Mouse (Mus musculus) heart, embryonic 12.5 days (tissue): Measurements from ENCODE around the gene Gm12184. TPM values are rescaled to one million over a fixed set of nuclear protein-coding genes. Genes with fewer than 3 reads are reported as not detected.

Experiments used
- ATAC-seq: fragments of 200-750 bp; cut with Nextera tagmentation; 2 replicates; pipeline ENCODE4 v1.8.0; 2017; ENCODE audit warnings: moderate TSS enrichment, moderate library complexity; ENCODE audit not compliant: insufficient number of reproducible peaks, low FRiP score
- H3K27ac ChIP-seq: fragments of 300-500 bp; sonication (generic); 2 replicates; pipeline ENCODE4 v1.5.1; 2016; ENCODE audit warnings: mild to moderate bottlenecking, moderate library complexity; ENCODE audit not compliant: poor library complexity, severe bottlenecking
- H3K27me3 ChIP-seq: fragments of 300-500 bp; sonication (generic); replicated peaks from 2 replicates; pipeline ENCODE4 v1.6.1; 2016; ENCODE audit warnings: mild to moderate bottlenecking, moderate library complexity
- H3K36me3 ChIP-seq: fragments of 300-500 bp; sonication (generic); 2 replicates; pipeline ENCODE4 v1.6.1; 2016; ENCODE audit warnings: mild to moderate bottlenecking, moderate library complexity
- H3K4me1 ChIP-seq: fragments of 300-500 bp; sonication (generic); replicated peaks from 2 replicates; pipeline ENCODE4 v1.6.1; 2016; ENCODE audit warnings: mild to moderate bottlenecking
- H3K4me2 ChIP-seq: fragments of 300-500 bp; sonication (generic); 2 replicates; pipeline ENCODE4 v1.6.1; 2016; ENCODE audit warnings: mild to moderate bottlenecking, moderate library complexity
- H3K4me3 ChIP-seq: fragments of 300-500 bp; sonication (generic); 2 replicates; pipeline ENCODE4 v1.5.1; 2016; ENCODE audit warnings: mild to moderate bottlenecking
- H3K9ac ChIP-seq: fragments of 300-500 bp; sonication (generic); 2 replicates; pipeline ENCODE4 v1.6.1; 2016; ENCODE audit warnings: mild to moderate bottlenecking, moderate library complexity
- H3K9me3 ChIP-seq: fragments of 300-500 bp; sonication (generic); replicated peaks from 2 replicates; pipeline ENCODE4 v1.6.1; 2016; ENCODE audit warnings: mild to moderate bottlenecking, moderate library complexity
- WGBS: fragments of 180-500 bp; shearing (Covaris S2); methylation state at CpG from one replicate; pipeline ENCODE4 v1.1.7; 2016; 5-methylcytosine and 5-hydroxymethylcytosine counted together
- polyA plus RNA-seq: library from polyadenylated mRNA; unstranded; fragments of >200 nt; fragmentation: Nextera tagmentation; extraction: Ambion mirVana; gene quantifications from 2 replicates; pipeline ENCODE4 v1.2.1, GENCODE M21; 2016

Gene Gm12184
- polyA plus RNA-seq, 1 experiment from 2014 or later: 5.3 TPM

DNA sequence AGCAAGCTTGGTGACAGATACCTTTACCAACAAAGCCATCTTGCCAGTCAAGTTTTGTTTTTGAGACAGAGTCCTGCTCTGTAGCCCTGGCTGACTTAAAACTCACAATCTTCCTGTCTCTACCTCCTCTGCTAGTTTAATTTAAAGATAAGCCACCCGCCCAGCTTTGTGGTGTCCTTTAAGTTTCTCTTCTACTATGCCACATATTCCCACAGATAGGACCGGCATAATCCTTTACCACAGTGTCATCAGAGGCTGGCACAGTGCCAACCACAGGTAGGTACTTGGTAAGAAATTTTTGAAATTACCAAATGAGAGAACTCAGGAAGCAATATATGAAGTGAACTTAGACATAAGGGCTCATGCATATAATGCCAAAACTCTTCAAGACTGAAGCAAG is 16.3 kb downstream of the Gm12184 start:
- H3K36me3 ChIP-seq: peaks cover 76% of the 10 kb centered on the region

DNA sequence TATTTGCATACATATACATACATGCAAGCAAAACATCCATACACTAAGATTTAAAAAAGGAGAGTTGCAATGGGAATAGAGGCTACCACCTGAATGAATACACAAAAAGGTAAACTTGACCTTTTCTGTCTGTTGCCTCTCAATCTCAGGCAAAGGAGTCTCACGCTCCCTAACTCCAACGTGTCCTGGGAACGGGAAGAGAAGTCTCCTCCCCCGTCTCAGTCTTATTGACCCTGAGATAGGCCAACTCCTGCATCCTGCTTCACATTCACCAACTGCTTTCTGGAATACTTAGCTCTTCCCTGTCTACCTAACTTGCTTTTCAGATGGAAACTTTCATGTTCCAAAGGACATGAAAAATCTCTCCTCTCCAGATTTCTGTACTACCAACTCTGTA is 17.0 kb downstream of the Gm12184 start:
- no peak overlapping the region for H3K4me3 ChIP-seq
- H3K36me3 ChIP-seq: peaks cover 82% of the 10 kb centered on the region
- WGBS: 57% methylated on average over 4 of the region's 4 CpGs
- ATAC-seq: no peak
- H3K9me3 ChIP-seq: no peaks in the 10 kb centered on the region
- no peak overlapping the region for H3K27ac ChIP-seq
- no peak overlapping the region for H3K9ac ChIP-seq
- peaks cover 11% of the 10 kb centered on the region for H3K4me1 ChIP-seq
- no peaks in the 10 kb centered on the region for H3K27me3 ChIP-seq
- no peak overlapping the region for H3K4me2 ChIP-seq

More for the DNA sequence above, 16.3 kb downstream of the Gm12184 start:
- peaks cover 11% of the 10 kb centered on the region for H3K4me1 ChIP-seq
- no peak overlapping the region for H3K27ac ChIP-seq
- no peaks in the 10 kb centered on the region for H3K27me3 ChIP-seq
- no peak overlapping the region for H3K4me2 ChIP-seq
- WGBS: 77% methylated on average over 2 of the region's 2 CpGs
- no peak overlapping the region for H3K9ac ChIP-seq
- no peak for ATAC-seq
- no peaks in the 10 kb centered on the region for H3K9me3 ChIP-seq
- H3K4me3 ChIP-seq: no peak overlapping the region

DNA sequence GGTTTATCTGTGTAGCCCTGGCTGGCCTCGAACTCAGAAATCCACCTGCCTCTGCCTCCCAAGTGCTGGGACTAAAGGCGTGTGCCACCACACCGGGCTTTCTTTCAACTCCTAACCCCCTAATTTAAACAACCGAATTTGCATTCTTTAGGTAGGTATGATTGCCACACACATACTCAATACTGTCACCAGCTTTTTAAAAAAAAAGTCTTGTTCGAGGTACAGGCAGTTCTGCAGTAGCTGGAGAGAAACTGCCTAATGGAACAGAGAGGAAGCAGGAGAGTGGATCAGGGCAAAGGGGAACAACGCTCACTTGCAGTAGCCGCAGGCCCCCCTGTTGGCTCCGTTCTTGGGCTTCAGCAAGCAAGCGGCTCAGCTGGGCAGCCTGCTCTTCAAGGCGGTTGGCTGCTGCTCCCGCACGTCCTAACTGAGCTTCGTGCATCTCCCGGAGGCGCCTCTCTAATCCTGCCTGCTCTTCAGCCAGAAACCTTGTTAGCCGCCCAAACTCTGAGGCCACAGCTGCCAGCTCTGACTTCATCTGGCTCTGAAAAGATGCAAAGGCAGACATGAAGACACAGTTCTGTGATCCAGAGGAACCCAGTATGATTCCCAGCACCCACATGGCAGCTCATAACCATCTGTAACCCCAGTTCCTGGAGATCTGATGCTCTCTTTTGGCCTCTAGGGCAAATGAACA is 17.6 kb downstream of the Gm12184 start:
- ATAC-seq: no peak
- Histone ChIP-seq H3K9me3 (no peaks in the 10 kb centered on the region), H3K27me3 (no peaks in the 10 kb centered on the region), H3K27ac (no peak overlapping the region), H3K9ac (no peak overlapping the region), H3K4me2 (no peak overlapping the region), H3K4me3 (no peak overlapping the region), H3K36me3 (peaks cover 87% of the 10 kb centered on the region), H3K4me1 (peaks cover 7% of the 10 kb centered on the region; the same call in 1 of the 2 replicates)
- WGBS: 66% methylated on average over 16 of the region's 16 CpGs

DNA sequence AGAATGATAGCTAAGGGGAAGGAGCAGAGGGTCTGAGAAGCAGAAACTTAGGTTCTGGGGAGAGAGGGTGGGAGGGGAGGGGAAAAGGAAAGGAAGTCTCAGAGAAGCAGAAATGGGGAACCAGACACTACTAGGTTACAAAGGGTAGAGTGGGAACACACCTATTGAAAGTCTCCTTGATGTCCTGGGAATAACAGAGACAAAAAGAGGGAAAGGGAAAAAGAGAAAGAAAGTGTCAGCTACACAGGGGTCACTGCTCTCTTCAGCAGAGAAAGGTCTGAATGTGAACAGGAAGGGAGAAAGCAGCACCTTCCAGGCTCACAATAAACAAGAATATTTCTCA is 18.2 kb downstream of the Gm12184 start:
- H3K4me3 ChIP-seq: no peak overlapping the region
- peaks cover 7% of the 10 kb centered on the region; the same call in 1 of the 2 replicates for H3K4me1 ChIP-seq
- no peak overlapping the region for H3K4me2 ChIP-seq
- H3K9me3 ChIP-seq: no peaks in the 10 kb centered on the region
- ATAC-seq: no peak
- H3K27me3 ChIP-seq: no peaks in the 10 kb centered on the region
- H3K27ac ChIP-seq: no peak overlapping the region
- H3K9ac ChIP-seq: no peak overlapping the region
- H3K36me3 ChIP-seq: peaks cover 94% of the 10 kb centered on the region

DNA sequence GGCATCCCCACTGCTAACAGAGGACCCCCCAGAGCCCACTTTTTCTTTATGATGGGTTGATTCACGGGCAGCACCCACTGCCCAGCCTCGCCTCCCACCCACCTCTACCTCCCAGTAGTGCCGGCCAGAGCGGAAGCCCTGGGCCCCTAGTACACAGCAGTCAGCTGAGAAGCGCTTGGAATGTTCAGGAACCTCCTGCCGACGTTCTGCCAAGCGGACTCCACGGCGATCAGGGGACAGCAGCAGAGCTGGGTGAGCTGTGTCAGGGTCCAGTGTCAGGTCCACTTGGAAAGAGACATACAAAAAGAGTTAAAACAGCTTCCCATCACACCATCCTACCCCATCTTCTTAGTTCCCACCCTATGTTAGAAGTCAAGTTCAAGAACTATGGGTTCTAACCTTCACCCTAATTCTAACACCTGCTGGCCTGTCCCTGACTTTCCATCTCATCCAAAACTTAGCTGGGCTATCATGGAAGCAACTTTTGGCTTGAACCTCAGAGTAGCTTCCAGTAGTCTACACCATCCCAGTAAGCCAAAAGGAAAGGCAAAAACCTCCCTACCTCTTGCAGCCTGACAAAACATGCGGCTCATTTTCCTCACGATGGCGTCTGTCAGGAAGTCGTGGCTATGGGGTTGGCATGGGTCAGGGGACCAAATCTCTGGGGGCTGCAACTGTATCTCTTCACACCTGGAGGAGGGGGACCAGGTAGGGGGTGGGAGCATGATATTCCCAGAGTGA is 18.7 kb downstream of the Gm12184 start:
- Histone ChIP-seq H3K36me3 (peaks cover 98% of the 10 kb centered on the region), H3K9ac (0 out of 2 replicates have a peak overlapping the region, but pooled peaks have one; percentile 25), H3K9me3 (no peaks in the 10 kb centered on the region), H3K4me1 (peaks cover 11% of the 10 kb centered on the region; the same call in 1 of the 2 replicates), H3K27ac (peak overlapping the region; percentile 37), H3K4me2 (no peak overlapping the region), H3K27me3 (no peaks in the 10 kb centered on the region), H3K4me3 (no peak overlapping the region)
- ATAC-seq: 0 out of 2 replicates have a peak, but pooled peaks have one; percentile 26
- WGBS: 64% methylated on average over 14 of the region's 14 CpGs

DNA sequence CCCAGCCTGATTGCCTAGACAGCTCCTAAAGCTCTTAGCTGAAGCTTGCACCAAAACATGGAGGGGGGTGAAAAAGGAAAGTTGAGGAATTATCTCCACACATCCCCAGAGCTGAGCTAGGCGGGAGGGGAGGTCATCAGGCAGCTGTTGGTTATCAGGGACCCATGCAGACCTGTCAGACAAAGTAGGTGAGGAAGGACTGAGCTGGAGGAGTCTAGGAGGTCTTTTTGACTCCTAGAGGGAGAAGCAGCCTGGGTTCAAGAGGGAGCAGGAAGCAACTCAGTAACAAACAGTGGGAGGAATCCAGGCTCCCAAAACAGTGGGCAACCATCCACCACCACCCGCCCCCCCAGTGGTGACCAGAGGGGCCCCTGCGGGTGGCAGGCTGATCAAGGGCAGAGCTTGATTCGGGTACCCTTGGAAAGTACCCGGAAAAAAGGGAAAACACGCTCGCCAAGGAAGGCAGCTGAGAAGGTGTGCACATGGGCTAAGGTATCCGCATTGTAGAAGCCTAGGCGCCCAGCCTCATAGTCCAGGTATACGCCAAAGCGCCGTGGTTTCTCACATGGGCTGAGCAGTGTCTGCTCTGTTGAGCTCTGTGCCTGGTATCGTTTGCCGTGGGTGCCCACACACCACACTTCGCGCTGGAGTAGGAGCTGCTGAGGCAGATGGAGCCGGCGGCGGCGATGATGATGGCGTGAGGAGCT is 19.4 kb downstream of the Gm12184 start:
- peak overlapping the region; percentile 37 for H3K27ac ChIP-seq
- 0 out of 2 replicates have a peak overlapping the region, but pooled peaks have one; percentile 25 for H3K9ac ChIP-seq
- no peaks in the 10 kb centered on the region for H3K27me3 ChIP-seq
- H3K4me1 ChIP-seq: peaks cover 19% of the 10 kb centered on the region
- H3K9me3 ChIP-seq: no peaks in the 10 kb centered on the region
- no peak overlapping the region for H3K4me2 ChIP-seq
- H3K36me3 ChIP-seq: peaks cover 98% of the 10 kb centered on the region
- ATAC-seq: 0 out of 2 replicates have a peak, but pooled peaks have one; percentile 16
- no peak overlapping the region for H3K4me3 ChIP-seq
- WGBS: 55% methylated on average over 21 of the region's 21 CpGs

DNA sequence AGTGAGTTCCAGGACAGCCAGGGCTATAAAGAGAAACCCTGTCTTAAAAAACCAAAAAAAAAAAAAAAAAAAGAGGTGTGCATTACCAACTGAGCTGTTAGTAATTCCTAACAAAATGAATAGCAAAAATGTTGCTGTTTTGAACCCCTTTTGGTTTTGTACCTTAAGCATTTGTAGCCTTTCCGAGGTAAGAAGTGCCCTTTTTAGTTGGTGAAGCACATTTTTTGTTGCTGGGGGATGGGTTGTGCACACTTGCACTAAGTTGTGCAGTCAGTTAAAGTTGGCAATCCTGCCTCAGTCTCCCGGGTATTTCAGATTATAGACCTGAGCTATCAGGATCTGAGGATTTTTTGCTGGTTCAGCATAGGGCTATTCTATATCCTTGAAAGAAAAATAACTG is 21.5 kb downstream of the Gm12184 start:
- peaks cover 25% of the 10 kb centered on the region for H3K4me1 ChIP-seq
- peaks cover 84% of the 10 kb centered on the region for H3K36me3 ChIP-seq
- no peaks in the 10 kb centered on the region for H3K9me3 ChIP-seq
- no peak for ATAC-seq
- no peak overlapping the region for H3K4me2 ChIP-seq
- no peak overlapping the region for H3K9ac ChIP-seq
- no peak overlapping the region for H3K27ac ChIP-seq
- WGBS: 81% methylated on average over 2 of the region's 2 CpGs
- H3K4me3 ChIP-seq: no peak overlapping the region
- no peaks in the 10 kb centered on the region for H3K27me3 ChIP-seq

DNA sequence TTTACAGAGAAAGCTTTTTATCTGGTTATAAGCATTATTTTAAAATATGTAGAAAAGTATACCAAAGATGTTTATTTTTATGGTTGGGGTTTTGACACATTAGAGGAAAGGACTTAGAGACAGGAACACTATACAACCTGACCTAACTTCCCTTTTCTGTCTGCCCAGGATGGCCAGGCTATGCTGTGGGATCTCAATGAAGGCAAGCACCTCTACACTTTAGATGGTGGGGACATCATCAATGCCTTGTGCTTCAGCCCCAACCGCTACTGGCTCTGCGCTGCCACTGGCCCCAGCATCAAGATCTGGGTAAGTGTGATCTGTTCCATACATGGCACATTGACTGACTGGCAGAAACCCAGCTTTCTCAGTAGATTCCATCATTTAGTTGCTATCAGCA is 22.5 kb downstream of the Gm12184 start:
- Histone ChIP-seq H3K9me3 (no peaks in the 10 kb centered on the region), H3K27me3 (no peaks in the 10 kb centered on the region), H3K27ac (no peak overlapping the region), H3K4me2 (no peak overlapping the region), H3K4me1 (peaks cover 23% of the 10 kb centered on the region), H3K36me3 (peaks cover 75% of the 10 kb centered on the region), H3K4me3 (no peak overlapping the region), H3K9ac (no peak overlapping the region)
- 93% methylated on average over 2 of the region's 2 CpGs for WGBS
- ATAC-seq: no peak

DNA sequence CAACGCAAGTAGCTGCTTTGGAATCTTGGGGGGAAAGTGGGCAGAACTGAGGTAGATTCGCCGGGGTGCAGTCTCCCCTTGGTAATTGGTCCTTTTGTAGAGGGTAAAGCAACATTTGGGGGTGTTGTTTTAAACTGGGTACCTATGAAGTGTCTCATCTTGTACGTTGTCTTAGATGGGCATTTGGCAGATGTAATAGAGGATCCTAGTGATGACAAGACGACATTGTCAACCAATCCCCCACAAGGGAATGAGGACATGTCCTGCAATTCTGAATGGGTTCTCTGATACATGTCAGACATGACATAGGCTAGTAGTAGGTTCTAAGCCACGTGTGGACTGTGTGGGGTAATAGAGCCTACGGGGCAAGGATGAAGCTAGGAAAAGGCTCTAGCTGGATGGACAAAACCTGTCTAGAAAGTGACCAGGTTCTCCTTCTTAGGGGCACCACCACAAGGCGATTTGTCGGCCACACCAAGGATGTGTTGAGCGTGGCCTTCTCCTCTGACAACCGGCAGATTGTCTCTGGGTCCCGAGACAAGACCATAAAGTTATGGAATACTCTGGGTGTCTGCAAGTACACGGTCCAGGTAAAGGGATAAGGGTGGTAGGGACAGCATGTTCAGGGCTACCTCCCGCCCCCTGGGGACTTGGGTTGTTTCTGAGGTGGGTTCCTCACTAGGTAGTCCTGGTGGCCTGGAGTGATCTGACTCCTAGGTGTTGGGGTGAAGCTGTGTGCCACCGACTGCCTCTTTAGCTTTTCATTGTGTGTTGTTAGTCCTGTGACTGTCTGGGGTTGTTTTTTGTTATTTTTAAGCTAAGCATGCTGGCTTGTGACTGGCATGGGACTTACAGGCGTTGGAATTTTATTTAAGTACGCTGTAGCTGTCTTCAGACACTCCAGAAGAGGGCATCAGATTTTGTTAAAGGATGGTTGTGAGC is 24.4 kb downstream of the Gm12184 start:
- ATAC-seq: no peak
- H3K9me3 ChIP-seq: no peaks in the 10 kb centered on the region
- H3K27ac ChIP-seq: no peak overlapping the region
- H3K9ac ChIP-seq: peak overlapping the region; percentile 95
- H3K27me3 ChIP-seq: no peaks in the 10 kb centered on the region
- H3K4me3 ChIP-seq: peak overlapping the region; percentile 84
- peaks cover 56% of the 10 kb centered on the region for H3K36me3 ChIP-seq
- H3K4me1 ChIP-seq: peaks cover 37% of the 10 kb centered on the region
- peak overlapping the region; percentile 82 for H3K4me2 ChIP-seq
- 63% methylated on average over 17 of the region's 17 CpGs for WGBS

DNA sequence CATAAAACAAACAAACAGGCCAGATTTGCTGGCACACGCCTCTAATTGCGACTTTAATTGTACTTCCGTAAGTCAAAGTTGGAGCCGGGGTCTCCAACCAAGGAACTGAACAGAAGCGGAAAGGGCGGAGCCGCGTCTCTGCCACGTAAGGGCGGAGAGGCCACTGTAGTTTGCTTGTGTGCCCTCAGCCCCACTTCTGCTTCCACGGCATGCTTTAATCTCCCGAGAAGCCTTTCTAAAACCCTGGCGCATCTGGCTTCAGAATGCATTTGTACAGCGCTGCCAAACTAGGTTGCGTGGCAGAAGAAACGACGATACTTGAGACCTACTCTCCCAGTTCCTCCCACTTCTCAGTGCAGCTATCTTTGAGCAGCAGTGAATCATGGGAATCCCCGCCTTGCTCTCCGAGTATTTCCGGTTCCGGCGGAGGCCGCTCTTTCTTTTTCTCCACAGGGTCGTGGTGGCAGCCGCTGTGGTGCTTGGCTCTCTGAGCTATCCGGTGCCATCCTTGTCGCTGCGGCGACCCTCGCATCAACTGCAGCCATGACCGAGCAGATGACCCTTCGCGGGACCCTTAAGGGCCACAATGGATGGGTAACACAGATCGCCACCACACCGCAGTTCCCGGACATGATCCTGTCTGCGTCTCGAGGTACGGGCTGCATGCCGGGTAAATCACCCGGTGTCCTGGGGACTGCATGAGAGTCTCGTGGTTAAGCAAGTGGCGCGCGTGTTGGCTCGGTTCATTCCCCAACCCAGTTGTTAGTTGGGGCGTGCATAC is 26.3 kb downstream of the Gm12184 start, which contains the start of gene Rack1:
Rack1 (plus strand) TSS at position 412 of the 781 bp plus-strand sequence.
- peak; percentile 87 for ATAC-seq
- H3K4me1 ChIP-seq: peaks cover 38% of the 10 kb centered on the region
- peak within 1 kb of the TSS; percentile 82 for H3K4me2 ChIP-seq
- no peaks in the 10 kb centered on the region for H3K9me3 ChIP-seq
- peak within 1 kb of the TSS; percentile 95 for H3K9ac ChIP-seq
- WGBS: under 1% methylated on average over 47 of the region's 47 CpGs
- peaks cover 37% of the 10 kb centered on the region for H3K36me3 ChIP-seq
- peak within 1 kb of the TSS; percentile 97 for H3K27ac ChIP-seq
- peak within 1 kb of the TSS; percentile 84 for H3K4me3 ChIP-seq
- no peaks in the 10 kb centered on the region for H3K27me3 ChIP-seq
